Mouse (Mus musculus) hindbrain, embryonic 10.5 days (tissue): ENCODE measurements around the gene Traf7. TPM values are rescaled to one million over a fixed set of nuclear protein-coding genes. Genes with fewer than 3 reads are reported as not detected.

Experiments
- DNase-seq: peaks from one replicate; pipeline ENCODE4 v3.0.0-alpha.2; 2017; ENCODE audit warnings: low spot score
- H3K27ac ChIP-seq: fragments of 300-500 bp; sonication (generic); 2 replicates; pipeline ENCODE4 v1.5.1; 2016; ENCODE audit warnings: mild to moderate bottlenecking, moderate library complexity
- H3K27me3 ChIP-seq: fragments of 300-500 bp; sonication (generic); 2 replicates; pipeline ENCODE4 v1.6.1; 2016; ENCODE audit warnings: mild to moderate bottlenecking; ENCODE audit not compliant: poor library complexity, insufficient read depth, severe bottlenecking
- H3K36me3 ChIP-seq: fragments of 300-500 bp; sonication (generic); 2 replicates; pipeline ENCODE4 v1.6.1; 2016; ENCODE audit warnings: mild to moderate bottlenecking, moderate library complexity
- H3K4me1 ChIP-seq: fragments of 300-500 bp; sonication (generic); replicated peaks from 2 replicates; pipeline ENCODE4 v1.6.1; 2016; ENCODE audit warnings: mild to moderate bottlenecking
- H3K4me3 ChIP-seq: fragments of 300-500 bp; sonication (generic); 2 replicates; pipeline ENCODE4 v1.5.1; 2016; ENCODE audit warnings: mild to moderate bottlenecking, moderate library complexity
- H3K9me3 ChIP-seq: fragments of 300-500 bp; sonication (generic); 2 replicates; pipeline ENCODE4 v1.6.1; 2016; ENCODE audit warnings: mild to moderate bottlenecking, moderate library complexity
- WGBS: fragments of 180-500 bp; shearing (Covaris S2); methylation state at CpG from one replicate; pipeline ENCODE4 v1.1.7; 2016; 5-methylcytosine and 5-hydroxymethylcytosine counted together
- polyA plus RNA-seq: library from polyadenylated mRNA; unstranded; fragments of >200 nt; fragmentation: Nextera tagmentation; extraction: Ambion mirVana; gene quantifications from 2 replicates; pipeline ENCODE4 v1.2.1, GENCODE M21; 2016

Gene Traf7
- polyA plus RNA-seq, 1 experiment from 2014 or later, result 93.6 TPM

GRCm38 (mm10) chr17:24463374-24464133, 64.2 kb downstream of the Traf7 start:
- H3K4me1 ChIP-seq, result no peaks in the 10 kb centered on the region
- WGBS, result 63% methylated on average over 6 of the region's 6 CpGs
- H3K27me3 ChIP-seq, result no peaks in the 10 kb centered on the region
- no peak overlapping the region for H3K27ac ChIP-seq
- no peaks in the 10 kb centered on the region for H3K36me3 ChIP-seq
- no peaks in the 10 kb centered on the region for H3K9me3 ChIP-seq
- H3K4me3 ChIP-seq, result no peak overlapping the region
- no peak for DNase-seq

- Histone ChIP-seq H3K27ac (no peak overlapping the region), H3K9me3 (no peaks in the 10 kb centered on the region), H3K27me3 (no peaks in the 10 kb centered on the region), H3K36me3 (no peaks in the 10 kb centered on the region), H3K4me1 (no peaks in the 10 kb centered on the region), H3K4me3 (no peak overlapping the region)
- DNase-seq, result no peak
- 98% methylated on average over 1 of the region's 1 CpGs for WGBS
Observed at GRCm38 (mm10) chr17:24462932-24463331, 64.8 kb downstream of the Traf7 start.

GRCm38 (mm10) chr17:24461580-24461979, 66.2 kb downstream of the Traf7 start:
- Histone ChIP-seq H3K36me3 (no peaks in the 10 kb centered on the region), H3K4me3 (no peak overlapping the region), H3K9me3 (no peaks in the 10 kb centered on the region), H3K27me3 (no peaks in the 10 kb centered on the region), H3K4me1 (no peaks in the 10 kb centered on the region), H3K27ac (no peak overlapping the region)
- no peak for DNase-seq
- WGBS, result 63% methylated on average over 2 of the region's 2 CpGs

Other genes with a start within 250 kb of the Traf7 start
- gene Abca17, start 176.9 kb downstream of the Traf7 start, polyA plus RNA-seq, result not detected in 2 replicates
- gene Abca3, start 176.0 kb downstream of the Traf7 start, polyA plus RNA-seq, result 10.2 and 13.7 TPM in 2 replicates
- gene Rnps1, start 113.4 kb downstream of the Traf7 start, polyA plus RNA-seq, result 423 and 452 TPM in 2 replicates
- gene Eci1, start 101.3 kb downstream of the Traf7 start, polyA plus RNA-seq, result 74.9 and 77.3 TPM in 2 replicates
- 3.0 and 4.3 TPM in 2 replicates for gene Dnase1l2, start 84.8 kb downstream of the Traf7 start, polyA plus RNA-seq
- 37.8 and 40.1 TPM in 2 replicates for gene E4f1, start 57.6 kb downstream of the Traf7 start, polyA plus RNA-seq
- 80.9 and 81.8 TPM in 2 replicates for gene Pgp, start 57.5 kb downstream of the Traf7 start, polyA plus RNA-seq
- 0.61 and 2.5 TPM in 2 replicates for gene Bricd5, start 54.1 kb downstream of the Traf7 start, polyA plus RNA-seq
- 35.1 and 36.0 TPM in 2 replicates for gene Mlst8, start 48.9 kb downstream of the Traf7 start, polyA plus RNA-seq
- gene Caskin1, start 39.3 kb downstream of the Traf7 start, polyA plus RNA-seq, result 6.8 and 10.2 TPM in 2 replicates
- 1.8 and 3.0 TPM in 2 replicates for gene Rab26, start 6.3 kb upstream of the Traf7 start, polyA plus RNA-seq
- 11.9 and 21.7 TPM in 2 replicates for gene Pkd1, start 21.9 kb upstream of the Traf7 start, polyA plus RNA-seq
- 64.1 and 86.9 TPM in 2 replicates for gene Tsc2, start 104.7 kb upstream of the Traf7 start, polyA plus RNA-seq
- gene Nthl1, start 104.7 kb upstream of the Traf7 start, polyA plus RNA-seq, result 19.9 and 27.1 TPM in 2 replicates
- 34.2 and 39.2 TPM in 2 replicates for gene Slc9a3r2, start 122.4 kb upstream of the Traf7 start, polyA plus RNA-seq
- not detected in 2 replicates for gene Npw, start 130.5 kb upstream of the Traf7 start, polyA plus RNA-seq
- 26.2 and 28.6 TPM in 2 replicates for gene Zfp598, start 141.7 kb upstream of the Traf7 start, polyA plus RNA-seq
- gene Syngr3, start 162.0 kb upstream of the Traf7 start, polyA plus RNA-seq, result 9.2 and 15.1 TPM in 2 replicates
- 49.7 and 50.9 TPM in 2 replicates for gene Gfer, start 168.2 kb upstream of the Traf7 start, polyA plus RNA-seq
- gene Noxo1, start 168.3 kb upstream of the Traf7 start, polyA plus RNA-seq, result 1.5 and 1.8 TPM in 2 replicates
- gene Tbl3, start 179.7 kb upstream of the Traf7 start, polyA plus RNA-seq, result 133 and 140 TPM in 2 replicates
- 0.22 TPM in 2 replicates for gene Rnf151, start 190.1 kb upstream of the Traf7 start, polyA plus RNA-seq
- 1,403 and 1,781 TPM in 2 replicates for gene Rps2, start 190.2 kb upstream of the Traf7 start, polyA plus RNA-seq
- gene Ndufb10, start 196.5 kb upstream of the Traf7 start, polyA plus RNA-seq, result 212 and 240 TPM in 2 replicates
- not detected in 2 replicates for gene Rpl3l, start 199.9 kb upstream of the Traf7 start, polyA plus RNA-seq
- gene Msrb1, start 208.7 kb upstream of the Traf7 start, polyA plus RNA-seq, result 21.4 and 23.4 TPM in 2 replicates
- gene Hs3st6, start 225.1 kb upstream of the Traf7 start, polyA plus RNA-seq, result 1.5 and 2.0 TPM in 2 replicates